Mouse (Mus musculus) stomach, embryonic 16.5 days (tissue): ENCODE measurements around the gene Musk. TPM values are rescaled to one million over a fixed set of nuclear protein-coding genes. Genes with fewer than 3 reads are reported as not detected.
"Not testable (repeated sequence)": the region's sequence is repeated elsewhere in the genome, so short reads cannot be mapped to it uniquely, and the experiment has no call there.

ENCODE experiments used
- ATAC-seq: fragments of 200-750 bp; cut with Nextera tagmentation; 2 replicates; pipeline ENCODE4 v1.8.0; 2017; ENCODE audit warnings: moderate number of reproducible peaks, moderate TSS enrichment; ENCODE audit not compliant: insufficient read depth, low FRiP score
- H3K27ac ChIP-seq: fragments of 300-500 bp; sonication (generic); 2 replicates; pipeline ENCODE4 v1.5.1; 2014; ENCODE audit warnings: low read length
- H3K27me3 ChIP-seq: fragments of 300-500 bp; sonication (generic); 2 replicates; pipeline ENCODE4 v1.6.1; 2014; ENCODE audit warnings: low read length, control low read depth, mixed read lengths; ENCODE audit not compliant: control insufficient read depth, insufficient read depth
- H3K36me3 ChIP-seq: fragments of 300-500 bp; sonication (generic); 2 replicates; pipeline ENCODE4 v1.6.1; 2014; ENCODE audit warnings: low read length; ENCODE audit not compliant: control insufficient read depth, insufficient read depth
- H3K4me1 ChIP-seq: fragments of 300-500 bp; sonication (generic); 2 replicates; pipeline ENCODE4 v1.6.1; 2014; ENCODE audit warnings: low read length, control low read depth, mixed read lengths; ENCODE audit not compliant: control insufficient read depth, insufficient read depth
- H3K4me2 ChIP-seq: fragments of 300-500 bp; sonication (generic); 2 replicates; pipeline ENCODE4 v1.6.1; 2014; ENCODE audit warnings: low read depth, low read length, mixed read lengths
- H3K4me3 ChIP-seq: fragments of 300-500 bp; sonication (generic); replicated peaks from 2 replicates; pipeline ENCODE4 v1.5.1; 2014; ENCODE audit warnings: mild to moderate bottlenecking, low read length
- H3K9ac ChIP-seq: fragments of 300-500 bp; sonication (generic); 2 replicates; pipeline ENCODE4 v1.6.1; 2014; ENCODE audit warnings: low read length
- H3K9me3 ChIP-seq: fragments of 300-500 bp; sonication (generic); replicated peaks from 2 replicates; pipeline ENCODE4 v1.6.1; 2016; ENCODE audit warnings: low read length, control low read depth; ENCODE audit not compliant: control insufficient read depth
- WGBS: fragments of 180-500 bp; shearing (Covaris S2); extraction: QIAGEN DNeasy Blood & Tissue Kit; methylation state at CpG from one replicate; pipeline ENCODE4 v1.1.7; 2014; 5-methylcytosine and 5-hydroxymethylcytosine counted together
- polyA plus RNA-seq: library from polyadenylated mRNA; unstranded; fragments of >200 nt; fragmentation: Nextera tagmentation; extraction: Ambion mirVana; gene quantifications from 2 replicates; pipeline ENCODE4 v1.2.1, GENCODE M21; 2015

The Musk gene
- 0.84 and 1.2 TPM in 2 replicates for polyA plus RNA-seq

GRCm38 (mm10) chr4:58285687-58286086 is at the start of gene Musk:
Musk (plus strand) TSS chr4:58285960.
- no peak for ATAC-seq
- Histone ChIP-seq H3K27me3 (no peaks in the 10 kb centered on the region), H3K4me2 (peak within 1 kb of the TSS; percentile 9), H3K36me3 (no peaks in the 10 kb centered on the region), H3K9me3 (no peaks in the 10 kb centered on the region), H3K4me3 (no peak within 1 kb of the TSS), H3K4me1 (peaks cover 7% of the 10 kb centered on the region; the same call in 1 of the 2 replicates), H3K9ac (no peak within 1 kb of the TSS), H3K27ac (peak within 1 kb of the TSS; percentile 38; the same call in 1 of the 2 replicates)
- WGBS: 57% methylated on average over 11 of the region's 11 CpGs

- Histone ChIP-seq H3K9me3 (no peaks in the 10 kb centered on the region), H3K27ac (no peak overlapping the region), H3K4me3 (no peak overlapping the region), H3K4me1 (no peaks in the 10 kb centered on the region), H3K36me3 (no peaks in the 10 kb centered on the region), H3K9ac (no peak overlapping the region), H3K4me2 (no peak overlapping the region), H3K27me3 (no peaks in the 10 kb centered on the region)
- ATAC-seq: no peak
- WGBS: 73% methylated on average over 7 of the region's 7 CpGs
These were observed 45.3 kb upstream of the Musk start for GRCm38 (mm10) chr4:58240416-58240815.

- H3K27ac ChIP-seq: peak overlapping the region; percentile 50
- 27% methylated on average over 1 of the region's 1 CpGs for WGBS
These were observed 40.2 kb upstream of the Musk start for GRCm38 (mm10) chr4:58245544-58245943.

GRCm38 (mm10) chr4:58252381-58252780 is 33.4 kb upstream of the Musk start:
- H3K27ac ChIP-seq: no peak overlapping the region
- H3K4me1 ChIP-seq: no peaks in the 10 kb centered on the region
- no peaks in the 10 kb centered on the region for H3K36me3 ChIP-seq
- H3K9me3 ChIP-seq: no peaks in the 10 kb centered on the region
- H3K27me3 ChIP-seq: no peaks in the 10 kb centered on the region
- 84% methylated on average over 3 of the region's 3 CpGs for WGBS
- no peak for ATAC-seq
- H3K4me2 ChIP-seq: no peak overlapping the region
- no peak overlapping the region for H3K9ac ChIP-seq
- no peak overlapping the region for H3K4me3 ChIP-seq

More at GRCm38 (mm10) chr4:58245544-58245943, 40.2 kb upstream of the Musk start:
- Histone ChIP-seq H3K4me3 (no peak overlapping the region), H3K36me3 (no peaks in the 10 kb centered on the region), H3K27me3 (no peaks in the 10 kb centered on the region), H3K4me2 (no peak overlapping the region), H3K4me1 (no peaks in the 10 kb centered on the region), H3K9me3 (no peaks in the 10 kb centered on the region), H3K9ac (no peak overlapping the region)
- ATAC-seq: 0 out of 2 replicates have a peak, but pooled peaks have one; percentile 33

DNA sequence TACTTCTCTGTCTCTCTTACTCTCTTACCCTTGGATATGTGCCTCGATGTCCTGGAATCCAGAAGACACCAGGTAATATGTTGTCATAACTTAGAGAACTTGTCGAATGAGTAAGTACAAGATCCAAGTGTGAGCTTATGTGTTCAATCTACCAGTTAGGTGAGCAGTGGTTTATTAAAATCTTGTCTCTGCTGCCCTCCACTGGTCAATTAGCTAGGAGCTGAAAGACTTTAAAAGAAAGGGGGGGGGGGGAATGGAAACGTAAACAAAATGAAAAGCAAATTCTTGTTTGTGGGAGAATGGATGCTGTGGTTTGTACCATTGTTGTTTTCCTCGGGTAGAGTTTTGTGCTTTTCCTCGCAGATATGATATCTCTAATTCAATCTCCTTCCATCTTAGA is 32.4 kb upstream of the Musk start:
- Histone ChIP-seq H3K9ac (no peak overlapping the region), H3K4me3 (no peak overlapping the region), H3K27ac (no peak overlapping the region), H3K4me2 (no peak overlapping the region), H3K4me1 (no peaks in the 10 kb centered on the region), H3K27me3 (no peaks in the 10 kb centered on the region), H3K9me3 (no peaks in the 10 kb centered on the region), H3K36me3 (no peaks in the 10 kb centered on the region)
- no peak for ATAC-seq
- 29% methylated on average over 5 of the region's 5 CpGs for WGBS

DNA sequence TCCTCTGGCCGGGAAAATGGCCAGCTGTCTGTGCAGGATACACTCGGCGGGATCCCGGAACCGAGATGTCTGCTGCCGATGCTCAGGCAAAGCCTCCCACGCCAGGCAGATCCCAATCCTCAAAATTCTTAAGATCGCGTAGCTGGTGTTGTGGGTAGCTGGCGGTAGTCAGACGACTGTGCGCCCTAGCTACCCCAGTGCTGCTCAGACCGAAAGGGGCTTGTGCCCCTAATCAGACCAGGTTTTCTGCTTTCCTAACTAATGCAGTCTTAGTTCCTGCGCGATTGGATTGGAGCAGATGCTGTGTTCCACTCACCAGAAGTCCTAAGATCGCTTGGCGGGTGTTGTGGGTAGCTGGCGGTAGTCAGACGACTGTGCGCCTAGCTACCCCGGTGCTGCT is 25.0 kb upstream of the Musk start:
- 92% methylated on average over 21 of the region's 21 CpGs for WGBS
- not testable (repeated sequence) for H3K36me3 ChIP-seq, H3K4me3 ChIP-seq, H3K4me1 ChIP-seq, ATAC-seq, H3K4me2 ChIP-seq, H3K27ac ChIP-seq, H3K9ac ChIP-seq, H3K27me3 ChIP-seq, H3K9me3 ChIP-seq

DNA sequence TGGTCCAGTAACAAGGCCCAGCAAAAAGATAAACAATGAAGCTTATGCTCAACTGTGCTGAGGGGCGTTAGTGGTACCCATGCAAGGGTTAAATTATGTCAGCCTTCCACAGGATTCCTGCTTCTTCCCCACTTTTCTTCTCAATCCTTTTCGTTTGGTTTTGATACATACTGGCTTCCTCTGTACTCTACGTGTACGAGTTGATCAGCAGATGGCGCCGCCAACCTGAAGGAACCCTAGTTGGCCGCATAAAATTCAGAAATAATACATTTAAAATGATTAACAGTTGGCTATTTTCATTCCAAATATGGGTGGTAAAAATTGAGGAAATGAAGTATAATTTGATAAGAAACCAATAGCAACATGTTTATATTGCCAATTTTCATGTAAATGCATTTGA is 19.5 kb upstream of the Musk start:
- Histone ChIP-seq H3K4me3 (no peak overlapping the region), H3K36me3 (no peaks in the 10 kb centered on the region), H3K4me2 (no peak overlapping the region), H3K4me1 (no peaks in the 10 kb centered on the region), H3K9me3 (no peaks in the 10 kb centered on the region), H3K27me3 (no peaks in the 10 kb centered on the region), H3K27ac (no peak overlapping the region), H3K9ac (no peak overlapping the region)
- 37% methylated on average over 7 of the region's 7 CpGs for WGBS
- no peak for ATAC-seq

- Histone ChIP-seq H3K36me3 (no peaks in the 10 kb centered on the region), H3K4me3 (no peak overlapping the region), H3K4me1 (peaks cover 6% of the 10 kb centered on the region; the same call in 1 of the 2 replicates), H3K9ac (no peak overlapping the region), H3K9me3 (no peaks in the 10 kb centered on the region), H3K4me2 (no peak overlapping the region), H3K27me3 (no peaks in the 10 kb centered on the region), H3K27ac (no peak overlapping the region)
- no peak for ATAC-seq
- 43% methylated on average over 4 of the region's 4 CpGs for WGBS
These were observed 16.7 kb upstream of the Musk start for GRCm38 (mm10) chr4:58268897-58269542.

GRCm38 (mm10) chr4:58269961-58270360 is 15.8 kb upstream of the Musk start:
- H3K4me2 ChIP-seq: no peak overlapping the region
- peaks cover 6% of the 10 kb centered on the region; the same call in 1 of the 2 replicates for H3K4me1 ChIP-seq
- WGBS: 90% methylated on average over 2 of the region's 2 CpGs
- H3K36me3 ChIP-seq: no peaks in the 10 kb centered on the region
- H3K9me3 ChIP-seq: no peaks in the 10 kb centered on the region
- H3K27ac ChIP-seq: no peak overlapping the region
- H3K27me3 ChIP-seq: no peaks in the 10 kb centered on the region
- H3K9ac ChIP-seq: no peak overlapping the region
- no peak for ATAC-seq
- H3K4me3 ChIP-seq: no peak overlapping the region
